Mouse (Mus musculus) hindlimb bud, embryonic 11.5 days (tissue): ENCODE data around the gene Lpar1.
"Not testable (repeated sequence)": the region's sequence is repeated elsewhere in the genome, so short reads cannot be mapped to it uniquely, and the experiment has no call there.

ENCODE experiments used
- DNase-seq: peaks from one replicate; pipeline ENCODE4 v3.0.0-alpha.2; 2012; ENCODE audit warnings: low read depth, low spot score; ENCODE audit errors: extremely low spot score

Gene Lpar1

GRCm38 (mm10) chr4:58546441-58547272 lies 7.0 kb downstream of the Lpar1 start:
- no peak for DNase-seq

GRCm38 (mm10) chr4:58545888-58546432 lies 7.7 kb downstream of the Lpar1 start:
- DNase-seq, result no peak

- no peak for DNase-seq
Observed at GRCm38 (mm10) chr4:58543171-58543570, 10.5 kb downstream of the Lpar1 start.

- not testable (repeated sequence) for DNase-seq
Observed at GRCm38 (mm10) chr4:58542656-58543055, 11.0 kb downstream of the Lpar1 start.

GRCm38 (mm10) chr4:58540841-58541240 lies 12.9 kb downstream of the Lpar1 start:
- DNase-seq, result no peak

GRCm38 (mm10) chr4:58540385-58540784 lies 13.3 kb downstream of the Lpar1 start:
- no peak for DNase-seq

GRCm38 (mm10) chr4:58538696-58539095 lies 15.0 kb downstream of the Lpar1 start:
- no peak for DNase-seq

GRCm38 (mm10) chr4:58535754-58536153 lies 17.9 kb downstream of the Lpar1 start:
- DNase-seq, result no peak

GRCm38 (mm10) chr4:58534726-58535350 lies 18.9 kb downstream of the Lpar1 start:
- DNase-seq, result no peak

GRCm38 (mm10) chr4:58534141-58534571 lies 19.5 kb downstream of the Lpar1 start:
- DNase-seq, result no peak

- no peak for DNase-seq
Observed at GRCm38 (mm10) chr4:58533519-58533918, 20.2 kb downstream of the Lpar1 start.

- no peak for DNase-seq
Observed at GRCm38 (mm10) chr4:58532326-58532725, 21.4 kb downstream of the Lpar1 start.

GRCm38 (mm10) chr4:58530706-58531105 lies 23.0 kb downstream of the Lpar1 start:
- no peak for DNase-seq

- peak; percentile 84 for DNase-seq
Observed at GRCm38 (mm10) chr4:58530279-58530678, 23.4 kb downstream of the Lpar1 start.

- no peak for DNase-seq
Observed at GRCm38 (mm10) chr4:58527852-58528251, 25.8 kb downstream of the Lpar1 start.

- DNase-seq, result no peak
Observed at GRCm38 (mm10) chr4:58521137-58521536, 32.6 kb downstream of the Lpar1 start.

- no peak for DNase-seq
Observed at GRCm38 (mm10) chr4:58520531-58520930, 33.2 kb downstream of the Lpar1 start.

- no peak for DNase-seq
Observed at GRCm38 (mm10) chr4:58519891-58520290, 33.8 kb downstream of the Lpar1 start.

GRCm38 (mm10) chr4:58518215-58518988 lies 35.3 kb downstream of the Lpar1 start:
- no peak for DNase-seq

GRCm38 (mm10) chr4:58516810-58517209 lies 36.9 kb downstream of the Lpar1 start:
- no peak for DNase-seq

- DNase-seq, result no peak
Observed at GRCm38 (mm10) chr4:58516221-58516620, 37.5 kb downstream of the Lpar1 start.
